14 mouse cellular contexts compared by ENCODE assay signal in the genomic region with DNA sequence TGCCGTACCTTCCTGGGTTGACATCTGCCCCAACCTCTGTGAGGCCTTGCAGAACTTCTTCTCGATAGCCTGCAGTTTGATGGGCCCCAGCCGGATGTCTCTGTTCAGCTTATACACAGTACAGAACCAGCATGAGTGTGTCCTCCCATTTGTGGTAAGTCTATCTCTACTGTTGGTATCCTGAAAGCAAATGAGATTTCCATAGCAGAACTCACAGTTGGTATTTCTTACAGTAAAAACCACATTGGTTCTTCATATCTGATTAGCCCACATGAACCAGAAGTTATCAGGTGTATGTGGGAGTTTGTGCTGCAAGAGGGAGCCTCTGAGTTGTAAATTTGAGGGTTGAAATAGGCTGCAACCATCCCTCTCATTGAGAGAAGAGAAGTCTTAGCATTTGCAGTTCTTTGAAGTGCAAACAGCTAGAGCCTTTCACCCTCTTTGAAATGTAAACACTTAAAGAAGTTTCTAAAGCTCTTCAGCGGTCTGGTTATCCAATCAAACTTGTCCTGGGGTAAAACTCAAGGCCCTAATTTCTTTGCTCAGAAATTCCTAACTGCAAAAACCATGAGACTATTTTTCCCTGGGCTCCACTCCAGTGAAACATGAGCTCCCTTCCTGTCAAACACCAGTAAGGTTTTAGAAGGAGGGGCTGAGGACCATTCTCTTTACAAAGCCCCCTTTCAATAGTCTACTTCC. TPM values are rescaled to one million over a fixed set of nuclear protein-coding genes. Genes with fewer than 3 reads are reported as not detected.
DNase-seq lines count a peak whose midpoint lies in the region; ATAC-seq and TF ChIP-seq lines count a peak whose summit lies in the region.
"Had no signal": no experiment of that assay in that cellular context is flagged by ENCODE, and none has a peak within 500 bp of the region (broad histone marks: within the 10 kb centered on the region; RNA-seq: fewer than 3 reads in every experiment).

No protein-coding gene starts in this region.

- no peaks in the 10 kb centered on the region for H3K27me3 ChIP-seq in kidney, postnatal 0 days (ENCODE audit: insufficient read depth, low read length)
- H3K27me3 ChIP-seq: liver, embryonic 13.5 days had no signal

- intact Hi-C loops in left cerebral cortex, postnatal 25 days (cut with DNase I): no loop called here

- no peak overlapping the region for H3K4me3 ChIP-seq in kidney, postnatal 0 days (replicated peaks; ENCODE audit: low read depth, low read length)
- H3K4me3 ChIP-seq: layer of hippocampus, adult 2 months; liver, embryonic 13.5 days had no signal

- H3K4me1 ChIP-seq in kidney, postnatal 0 days (replicated peaks; ENCODE audit: insufficient read depth, low read length): no peaks in the 10 kb centered on the region
- H3K4me1 ChIP-seq: liver, embryonic 13.5 days had no signal

- no peaks in the 10 kb centered on the region for H3K9me3 ChIP-seq in kidney, postnatal 0 days (replicated peaks; ENCODE audit: low read length)
- H3K9me3 ChIP-seq: liver, embryonic 13.5 days had no signal

- DNase-seq in kidney, postnatal 0 days (ENCODE audit: low spot score): peak; percentile 74
- no peak for DNase-seq in kidney, postnatal 4 days
- DNase-seq in T-cell, adult 2 months (ENCODE audit: low spot score): peak; percentile 28
- DNase-seq in fibroblast of lung, adult 2 months (ENCODE audit: low read depth): peak; percentile 31
- no peak for DNase-seq in urinary bladder, postnatal 25 days (ENCODE audit: low spot score)
- DNase-seq in left cerebral cortex, postnatal 25 days (ENCODE audit: low spot score in 2 of 2): no peak
- no peak for DNase-seq in kidney, postnatal 25 days
- DNase-seq: adrenal gland, postnatal 14 days; cerebellum, adult 9-11 months; heart, postnatal 14 days; liver, embryonic 13.5 days had no signal

- no peaks in the 10 kb centered on the region for H3K36me3 ChIP-seq in kidney, postnatal 0 days (ENCODE audit: insufficient read depth, low read length)
- H3K36me3 ChIP-seq: liver, embryonic 13.5 days had no signal

- no peak overlapping the region for H3K9ac ChIP-seq in kidney, postnatal 0 days (ENCODE audit: low read depth, low read length)
- H3K9ac ChIP-seq: liver, embryonic 13.5 days had no signal

- no peak overlapping the region for H3K27ac ChIP-seq in kidney, postnatal 0 days
- H3K27ac ChIP-seq: layer of hippocampus, adult 2 months; liver, embryonic 13.5 days had no signal

- TF ChIP-seq CTCF in kidney, postnatal 0 days (IDR thresholded peaks at IDR 0.05; ENCODE audit: low read depth): no peak

- H3K4me2 ChIP-seq in kidney, postnatal 0 days (ENCODE audit: low read length): no peak overlapping the region
- H3K4me2 ChIP-seq: liver, embryonic 13.5 days had no signal

- WGBS in kidney, postnatal 0 days: 41% methylated on average over 4 of the region's 4 CpGs

- no peak for ATAC-seq in kidney, postnatal 0 days (replicated peaks; ENCODE audit: low FRiP score, low read depth)
- ATAC-seq in megakaryocyte, adult 5-6 weeks (ENCODE audit: poor library complexity, severe bottlenecking): peak; percentile 43

RNA-seq across cellular contexts. Expression of gene M1ap, which starts 10.0 kb away (rescaled TPM):
- polyA plus RNA-seq in kidney, postnatal 0 days (2015; fragmentation: Nextera tagmentation; extraction: Ambion mirVana): 0.32 and 0.34 TPM in 2 replicates
- 0.98 and 1.1 TPM in 2 replicates for total RNA-seq in megakaryocyte, adult 5-6 weeks (2015)
- total RNA-seq in megakaryocyte, adult 5-6 weeks (2017): 1.5 and 3.5 TPM in 2 replicates
- total RNA-seq in left cerebral cortex, postnatal 25 days (2021): not detected
- total RNA-seq: adrenal gland, postnatal 14 days; layer of hippocampus, adult 2 months had no signal
- polyA plus RNA-seq: midbrain, postnatal 0 days had no signal

RNA-seq across cellular contexts. Expression of gene Sema4f, which starts 17.1 kb away (rescaled TPM):
- polyA plus RNA-seq in kidney, postnatal 0 days (2015; fragmentation: Nextera tagmentation; extraction: Ambion mirVana): 0.41 and 0.50 TPM in 2 replicates
- 1.4 and 2.5 TPM in 2 replicates for total RNA-seq in megakaryocyte, adult 5-6 weeks (2015)
- 0.29 and 1.6 TPM in 2 replicates for total RNA-seq in megakaryocyte, adult 5-6 weeks (2017)
- total RNA-seq in left cerebral cortex, postnatal 25 days (2021): 10 to 100 TPM; 37.5 to 40.6 TPM

Comparison
In these comparisons a context has a peak if more than half of its experiments do, and no peak if none do; other contexts are left out.
1. DNase-seq: peak in kidney, postnatal 0 days (single experiment), T-cell, adult 2 months (single experiment) and fibroblast of lung, adult 2 months (single experiment); none in kidney, postnatal 4 days (0 of 2), urinary bladder, postnatal 25 days (single experiment), left cerebral cortex, postnatal 25 days (0 of 2) and kidney, postnatal 25 days (0 of 2).
2. RNA of gene Sema4f, which starts 17.1 kb away (total RNA-seq): 37.5 to 40.6 TPM in left cerebral cortex, postnatal 25 days; 0.29 to 2.5 TPM in megakaryocyte, adult 5-6 weeks; every median in the first group is over 10 times any median in the second.